Mouse (Mus musculus) intestine, embryonic 16.5 days (tissue): Measurements from ENCODE around the gene Kcne3. TPM values are rescaled to one million over a fixed set of nuclear protein-coding genes. Genes with fewer than 3 reads are reported as not detected.
A peak's percentile ranks its signal among the peaks of the same experiment; 100 is the strongest.

ENCODE experiments used
- ATAC-seq: fragments of 200-750 bp; cut with Nextera tagmentation; 2 replicates; pipeline ENCODE4 v1.8.0; 2017; ENCODE audit warnings: moderate TSS enrichment, moderate library complexity
- H3K27ac ChIP-seq: fragments of 300-500 bp; sonication (generic); 2 replicates; pipeline ENCODE4 v1.5.1; 2014; ENCODE audit warnings: mild to moderate bottlenecking, low read length
- H3K27me3 ChIP-seq: fragments of 300-500 bp; sonication (generic); replicated peaks from 2 replicates; pipeline ENCODE4 v1.6.1; 2014; ENCODE audit warnings: low read length, control low read depth, mixed read lengths; ENCODE audit not compliant: control insufficient read depth, insufficient read depth
- H3K36me3 ChIP-seq: fragments of 300-500 bp; sonication (generic); 2 replicates; pipeline ENCODE4 v1.6.1; 2014; ENCODE audit warnings: low read length, control low read depth; ENCODE audit not compliant: control insufficient read depth, insufficient read depth
- H3K4me1 ChIP-seq: fragments of 300-500 bp; sonication (generic); 2 replicates; pipeline ENCODE4 v1.6.1; 2014; ENCODE audit warnings: low read length, control low read depth, mixed read lengths; ENCODE audit not compliant: control insufficient read depth, insufficient read depth
- H3K4me2 ChIP-seq: fragments of 300-500 bp; sonication (generic); 2 replicates; pipeline ENCODE4 v1.6.1; 2014; ENCODE audit warnings: low read depth, low read length, control low read depth
- H3K4me3 ChIP-seq: fragments of 300-500 bp; sonication (generic); 2 replicates; pipeline ENCODE4 v1.5.1; 2014; ENCODE audit warnings: mild to moderate bottlenecking, low read length
- H3K9ac ChIP-seq: fragments of 300-500 bp; sonication (generic); 2 replicates; pipeline ENCODE4 v1.6.1; 2014; ENCODE audit warnings: low read depth, low read length
- H3K9me3 ChIP-seq: fragments of 300-500 bp; sonication (generic); 2 replicates; pipeline ENCODE4 v1.6.1; 2016; ENCODE audit warnings: low read length, control low read depth; ENCODE audit not compliant: control insufficient read depth
- WGBS: fragments of 180-500 bp; shearing (Covaris S2); extraction: QIAGEN DNeasy Blood & Tissue Kit; methylation state at CpG from one replicate; pipeline ENCODE4 v1.1.7; 2014; 5-methylcytosine and 5-hydroxymethylcytosine counted together
- polyA plus RNA-seq: library from polyadenylated mRNA; unstranded; fragments of >200 nt; fragmentation: Nextera tagmentation; extraction: Ambion mirVana; gene quantifications from 2 replicates; pipeline ENCODE4 v1.2.1, GENCODE M21; 2015

Gene Kcne3
- polyA plus RNA-seq, 1 experiment from 2014 or later: 66.6 TPM

GRCm38 (mm10) chr7:100227896-100228525 is 51.7 kb downstream of the Kcne3 start:
- H3K4me3 ChIP-seq: peak overlapping the region; percentile 59
- WGBS: 2% methylated on average over 23 of the region's 23 CpGs
- peak overlapping the region; percentile 98 for H3K4me2 ChIP-seq
- peak; percentile 55 for ATAC-seq
- peak overlapping the region; percentile 84 for H3K27ac ChIP-seq
- no peaks in the 10 kb centered on the region for H3K9me3 ChIP-seq
- H3K36me3 ChIP-seq: no peaks in the 10 kb centered on the region
- H3K9ac ChIP-seq: peak overlapping the region; percentile 74
- peaks cover 8% of the 10 kb centered on the region for H3K4me1 ChIP-seq
- no peaks in the 10 kb centered on the region for H3K27me3 ChIP-seq

DNA sequence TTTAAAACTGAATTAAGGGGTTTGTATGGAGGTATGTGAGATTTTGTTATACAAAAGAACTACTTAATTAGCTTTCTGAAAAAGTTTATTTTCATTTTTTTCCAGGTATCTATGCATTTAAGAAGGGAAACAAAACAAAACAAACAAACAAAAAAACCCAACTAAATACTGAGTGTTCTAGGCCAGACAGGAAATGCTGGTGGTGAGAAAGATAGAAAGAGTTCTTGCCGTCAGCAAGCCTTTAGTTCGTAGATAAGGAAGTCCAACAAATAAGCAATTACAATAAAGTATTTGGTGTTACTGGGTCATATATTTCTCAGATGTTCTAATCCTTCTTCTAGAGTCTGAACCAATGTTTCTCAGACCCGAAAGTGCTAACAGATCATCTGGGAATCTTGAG is 52.7 kb downstream of the Kcne3 start:
- H3K4me1 ChIP-seq: peaks cover 8% of the 10 kb centered on the region
- H3K9me3 ChIP-seq: no peaks in the 10 kb centered on the region
- no peaks in the 10 kb centered on the region for H3K27me3 ChIP-seq
- H3K9ac ChIP-seq: no peak overlapping the region
- H3K27ac ChIP-seq: no peak overlapping the region
- no peak for ATAC-seq
- WGBS: 69% methylated on average over 3 of the region's 3 CpGs
- no peaks in the 10 kb centered on the region for H3K36me3 ChIP-seq
- H3K4me2 ChIP-seq: no peak overlapping the region
- no peak overlapping the region for H3K4me3 ChIP-seq

- WGBS: 93% methylated on average over 1 of the region's 1 CpGs
- H3K4me2 ChIP-seq: no peak overlapping the region
- no peaks in the 10 kb centered on the region for H3K36me3 ChIP-seq
- H3K4me1 ChIP-seq: peaks cover 8% of the 10 kb centered on the region
- no peaks in the 10 kb centered on the region for H3K9me3 ChIP-seq
- ATAC-seq: no peak
- H3K4me3 ChIP-seq: no peak overlapping the region
- H3K27me3 ChIP-seq: no peaks in the 10 kb centered on the region
- H3K9ac ChIP-seq: no peak overlapping the region
- no peak overlapping the region for H3K27ac ChIP-seq
These were observed 54.3 kb downstream of the Kcne3 start for GRCm38 (mm10) chr7:100230646-100231045.

DNA sequence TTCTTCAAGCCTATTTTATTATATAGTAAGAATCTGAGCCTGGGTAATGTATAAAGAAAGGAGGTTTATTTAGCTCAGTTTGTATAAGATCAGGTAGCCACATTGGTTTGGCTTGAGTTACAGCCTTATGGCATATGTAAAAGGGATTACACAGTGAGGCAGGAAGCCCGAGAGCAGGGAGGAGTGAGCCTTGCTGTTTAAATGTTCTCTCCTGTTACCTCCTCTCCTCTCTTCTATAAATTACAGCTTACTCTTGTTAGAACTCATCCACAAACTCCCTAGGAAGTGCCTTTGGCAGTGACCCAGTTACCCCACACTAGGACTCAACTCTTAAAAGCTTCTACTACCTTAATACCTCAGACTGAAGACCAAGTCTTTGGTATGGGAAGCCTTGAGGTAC is 55.4 kb downstream of the Kcne3 start:
- WGBS: 57% methylated on average over 1 of the region's 1 CpGs

DNA sequence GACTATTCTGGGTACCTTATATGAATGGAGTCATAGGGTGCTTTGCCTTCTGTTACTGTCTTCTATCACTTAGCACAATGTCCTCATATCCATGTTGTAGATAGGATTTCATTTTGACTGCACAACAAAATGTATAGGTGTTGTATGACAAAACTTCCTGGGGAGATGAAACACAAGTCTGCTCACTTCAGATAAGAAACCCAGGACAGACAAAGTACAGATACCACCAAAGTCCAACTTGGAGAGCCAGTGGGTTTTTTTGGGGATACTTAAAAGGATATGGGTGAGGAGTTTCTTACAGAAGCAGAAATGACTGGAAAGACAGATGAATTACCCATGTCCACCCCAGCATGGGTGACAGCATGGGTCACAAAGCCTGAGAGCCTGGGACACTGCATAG is 57.4 kb downstream of the Kcne3 start:
- Histone ChIP-seq H3K9me3 (no peaks in the 10 kb centered on the region), H3K36me3 (no peaks in the 10 kb centered on the region), H3K27ac (no peak overlapping the region), H3K9ac (no peak overlapping the region), H3K27me3 (no peaks in the 10 kb centered on the region), H3K4me1 (peaks cover under 1% of the 10 kb centered on the region; the same call in 1 of the 2 replicates), H3K4me3 (no peak overlapping the region), H3K4me2 (no peak overlapping the region)
- ATAC-seq: no peak

More for the DNA sequence above, 55.4 kb downstream of the Kcne3 start:
- Histone ChIP-seq H3K4me1 (peaks cover 8% of the 10 kb centered on the region), H3K36me3 (no peaks in the 10 kb centered on the region), H3K27ac (no peak overlapping the region), H3K9ac (no peak overlapping the region), H3K9me3 (no peaks in the 10 kb centered on the region), H3K27me3 (no peaks in the 10 kb centered on the region), H3K4me2 (no peak overlapping the region), H3K4me3 (no peak overlapping the region)
- no peak for ATAC-seq

Other genes with a start within 250 kb of the Kcne3 start
- 2.6 and 3.1 TPM in 2 replicates for gene Rnf169, start 196.1 kb upstream of the Kcne3 start, polyA plus RNA-seq
- gene Chrdl2, start 170.3 kb upstream of the Kcne3 start, polyA plus RNA-seq: 0.61 and 0.72 TPM in 2 replicates
- 41.0 and 45.7 TPM in 2 replicates for gene Pold3, start 54.9 kb upstream of the Kcne3 start, polyA plus RNA-seq
- 15.6 and 16.4 TPM in 2 replicates for gene Lipt2, start 17.2 kb upstream of the Kcne3 start, polyA plus RNA-seq
- gene Pgm2l1, start 50.9 kb downstream of the Kcne3 start, polyA plus RNA-seq: 1.7 and 2.0 TPM in 2 replicates
- 3.6 and 3.7 TPM in 2 replicates for gene P4ha3, start 109.0 kb downstream of the Kcne3 start, polyA plus RNA-seq
- 11.6 and 12.1 TPM in 2 replicates for gene C2cd3, start 195.7 kb downstream of the Kcne3 start, polyA plus RNA-seq
- 47.0 and 52.4 TPM in 2 replicates for gene Ppme1, start 195.8 kb downstream of the Kcne3 start, polyA plus RNA-seq